Mouse (Mus musculus) hindlimb bud, embryonic 11.5 days (tissue): ENCODE measurements at regions not wholly inside any gene's neighbourhood (a gene's known extent, or its start where the extent isn't known, plus 50 kb on each side); places are given as distances from the start of the nearest gene placed in this dataset.

Source experiments
- DNase-seq: peaks from one replicate; pipeline ENCODE4 v3.0.0-alpha.2; 2012; ENCODE audit warnings: low read depth, low spot score; ENCODE audit errors: extremely low spot score

- no peak for DNase-seq
Observed at GRCm38 (mm10) chr8:96680416-96681027, 792.2 kb upstream of the Got2 start.

- DNase-seq: no peak
Observed at GRCm38 (mm10) chr8:96679510-96679909, 791.2 kb upstream of the Got2 start.

- DNase-seq: peak; percentile 22
Observed at GRCm38 (mm10) chr8:96674703-96675102, 786.4 kb upstream of the Got2 start.

- DNase-seq: no peak
Observed at GRCm38 (mm10) chr8:96656495-96657279, 768.3 kb upstream of the Got2 start.

- no peak for DNase-seq
Observed at GRCm38 (mm10) chr8:96647743-96648142, 759.4 kb upstream of the Got2 start.
